Mouse (Mus musculus) CD4-positive, CD25-positive, alpha-beta regulatory T cell, adult 9 weeks (primary cell): ENCODE results near the gene Olfr1314. TPM values are rescaled to one million over a fixed set of nuclear protein-coding genes. Genes with fewer than 3 reads are reported as not detected.

Experiments used
- polyA plus RNA-seq: library from polyadenylated mRNA; unstranded; fragments of 100-300 nt; shearing (Covaris generic); gene quantifications from one replicate; pipeline ENCODE4 v1.2.1, GENCODE M21; 2017

Gene Olfr1314
- not detected for polyA plus RNA-seq

GRCm38 (mm10) chr2:112096681-112097080 is at the start of gene Olfr1314:
TSS of gene Olfr1314 (minus strand) at chr2:112096781.

GRCm38 (mm10) chr2:112140029-112140428 is 43.4 kb upstream of the Olfr1314 start, which contains the start of gene Olfr1317:
TSS of gene Olfr1317 (plus strand) at chr2:112140329.

GRCm38 (mm10) chr2:112134877-112135276 is 38.3 kb upstream of the Olfr1314 start, which contains the start of gene Olfr1316:
TSS of gene Olfr1316 (minus strand) at chr2:112134977.

GRCm38 (mm10) chr2:112115340-112115739 is 18.8 kb upstream of the Olfr1314 start, which contains the start of gene Olfr1315-ps1:
TSS of gene Olfr1315-ps1 (minus strand) at chr2:112115440.

GRCm38 (mm10) chr2:112077743-112078142 is 18.8 kb downstream of the Olfr1314 start, which contains the start of gene Olfr1313:
TSS of gene Olfr1313 (minus strand) at chr2:112077843.

GRCm38 (mm10) chr2:112050138-112050537 is 46.4 kb downstream of the Olfr1314 start, which contains the start of gene Olfr1312:
TSS of gene Olfr1312 (minus strand) at chr2:112050238.

Other genes with a start within 250 kb of the Olfr1314 start
- gene Olfr1305, start 219.6 kb downstream of the Olfr1314 start, polyA plus RNA-seq: not detected
- not detected for gene Olfr1306, start 180.5 kb downstream of the Olfr1314 start, polyA plus RNA-seq
- gene Olfr1307, start 147.3 kb downstream of the Olfr1314 start, polyA plus RNA-seq: 0.06 TPM
- gene Olfr1308, start 131.8 kb downstream of the Olfr1314 start, polyA plus RNA-seq: not detected
- gene Olfr1309, start 106.5 kb downstream of the Olfr1314 start, polyA plus RNA-seq: not detected
- gene Olfr1310, start 84.1 kb downstream of the Olfr1314 start, polyA plus RNA-seq: not detected
- not detected for gene Olfr1311, start 72.4 kb downstream of the Olfr1314 start, polyA plus RNA-seq
- 0.06 TPM for gene Olfr1312, start 46.5 kb downstream of the Olfr1314 start, polyA plus RNA-seq
- gene Olfr1313, start 18.9 kb downstream of the Olfr1314 start, polyA plus RNA-seq: not detected
- not detected for gene Olfr1315-ps1, start 18.7 kb upstream of the Olfr1314 start, polyA plus RNA-seq
- gene Olfr1316, start 38.2 kb upstream of the Olfr1314 start, polyA plus RNA-seq: not detected
- not detected for gene Olfr1317, start 43.5 kb upstream of the Olfr1314 start, polyA plus RNA-seq
- gene Olfr1318, start 57.4 kb upstream of the Olfr1314 start, polyA plus RNA-seq: not detected
- gene Lpcat4, start 142.7 kb upstream of the Olfr1314 start, polyA plus RNA-seq: 45.2 TPM
- not detected for gene Nutm1, start 162.5 kb upstream of the Olfr1314 start, polyA plus RNA-seq
- gene Nop10, start 165.1 kb upstream of the Olfr1314 start, polyA plus RNA-seq: 184 TPM
- gene Slc12a6, start 169.0 kb upstream of the Olfr1314 start, polyA plus RNA-seq: 82.9 TPM
- gene Gm21985, start 169.5 kb upstream of the Olfr1314 start, polyA plus RNA-seq: not detected